Mouse (Mus musculus) cerebellum, postnatal 10 days (tissue): ENCODE results near the gene Myl7.

Experiments
- DNase-seq, 2 experiments: peaks; one replicate each; pipeline ENCODE4 v3.0.0; 2021; ENCODE audit warnings: mixed read lengths in 2 of 2

Myl7 gene

DNA sequence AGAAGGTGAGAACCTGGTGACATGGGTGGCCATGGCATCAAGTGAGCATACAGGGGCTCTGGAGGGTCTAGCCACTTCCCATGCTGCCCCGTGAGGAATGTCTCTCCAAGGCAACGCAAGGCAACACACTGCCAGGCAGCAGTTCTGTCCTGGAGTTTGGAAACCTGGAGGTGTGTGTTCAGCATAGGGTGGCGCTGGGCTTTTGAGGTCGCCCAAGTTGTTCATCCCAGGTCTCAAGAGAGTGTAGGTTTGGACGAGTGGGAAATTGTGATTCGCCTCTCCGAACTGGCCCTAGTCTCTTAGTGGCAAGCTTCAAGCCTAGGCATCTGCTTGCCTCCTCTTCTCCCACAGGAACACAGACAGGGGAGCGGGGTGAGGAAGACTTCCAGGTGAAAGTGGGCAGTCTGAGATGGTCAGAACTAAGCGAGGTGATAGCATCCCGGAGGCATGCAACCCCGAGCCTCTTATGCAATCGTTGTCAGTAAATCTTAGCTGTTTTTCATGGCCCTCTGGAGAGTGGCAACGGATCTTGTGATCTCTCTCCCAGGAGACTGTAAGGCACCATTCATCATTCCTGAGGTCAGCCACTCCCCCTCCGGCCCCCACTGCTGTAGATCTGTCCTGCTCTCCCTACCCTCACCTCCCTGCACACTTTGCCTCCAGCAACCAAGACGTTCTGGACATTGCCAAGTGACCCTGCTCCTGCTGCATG is 36.0 kb downstream of the Myl7 start:
- no peak for DNase-seq

DNA sequence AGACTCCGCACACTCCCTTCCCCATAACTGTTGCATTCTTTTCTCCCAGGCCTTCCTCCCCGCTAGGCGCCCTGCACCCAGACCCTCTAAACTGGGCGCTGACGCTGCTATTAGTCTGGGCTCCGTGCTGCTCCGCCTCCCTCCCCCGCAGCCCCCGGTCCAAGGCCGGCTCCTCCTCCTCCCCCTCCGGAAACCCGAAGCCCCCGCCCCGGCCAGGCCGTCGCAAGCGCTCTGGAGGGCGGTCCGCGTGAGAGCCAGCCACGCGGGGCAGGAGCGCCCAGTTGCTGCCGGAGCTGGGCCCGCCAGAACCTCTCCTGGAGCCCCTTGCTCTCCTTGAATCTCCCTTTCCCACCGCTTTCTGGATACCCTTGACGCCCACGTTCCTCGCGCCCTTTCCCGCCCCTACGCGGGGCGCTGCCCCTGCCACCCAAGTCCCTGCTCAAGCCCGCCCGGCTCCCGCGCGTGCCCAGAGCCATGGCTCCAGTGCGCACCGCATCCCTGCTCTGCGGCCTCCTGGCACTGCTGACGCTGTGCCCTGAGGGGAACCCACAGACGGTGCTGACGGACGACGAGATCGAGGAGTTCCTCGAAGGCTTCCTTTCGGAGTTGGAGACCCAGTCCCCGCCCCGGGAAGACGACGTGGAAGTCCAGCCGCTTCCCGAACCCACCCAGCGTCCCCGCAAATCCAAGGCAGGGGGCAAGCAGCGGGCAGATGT is 36.7 kb downstream of the Myl7 start, which contains the start of gene Aebp1:
Aebp1 (plus strand) TSS at position 270 of the 716 bp plus-strand sequence.
- peak; percentile 49 to 52 for DNase-seq

DNA sequence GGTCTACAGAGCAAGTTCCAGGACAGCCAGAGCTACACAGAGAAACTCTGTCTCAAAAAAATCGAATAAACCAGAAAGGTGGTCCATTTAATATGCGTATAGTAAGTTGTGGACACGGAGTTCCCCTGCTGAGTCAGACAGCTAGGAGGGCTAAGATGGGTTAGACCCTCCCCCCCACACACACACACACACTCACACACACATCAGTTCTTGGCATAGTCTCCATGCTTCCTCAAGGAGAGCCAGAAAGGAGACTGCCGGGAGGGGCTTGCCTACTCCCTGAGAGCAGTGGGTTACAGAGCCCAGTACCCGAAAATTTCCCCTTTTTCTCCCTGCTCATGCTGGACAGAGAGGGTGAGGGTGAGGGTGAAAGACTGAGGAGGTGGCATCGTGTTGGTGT is 37.9 kb downstream of the Myl7 start:
- DNase-seq = no peak

DNA sequence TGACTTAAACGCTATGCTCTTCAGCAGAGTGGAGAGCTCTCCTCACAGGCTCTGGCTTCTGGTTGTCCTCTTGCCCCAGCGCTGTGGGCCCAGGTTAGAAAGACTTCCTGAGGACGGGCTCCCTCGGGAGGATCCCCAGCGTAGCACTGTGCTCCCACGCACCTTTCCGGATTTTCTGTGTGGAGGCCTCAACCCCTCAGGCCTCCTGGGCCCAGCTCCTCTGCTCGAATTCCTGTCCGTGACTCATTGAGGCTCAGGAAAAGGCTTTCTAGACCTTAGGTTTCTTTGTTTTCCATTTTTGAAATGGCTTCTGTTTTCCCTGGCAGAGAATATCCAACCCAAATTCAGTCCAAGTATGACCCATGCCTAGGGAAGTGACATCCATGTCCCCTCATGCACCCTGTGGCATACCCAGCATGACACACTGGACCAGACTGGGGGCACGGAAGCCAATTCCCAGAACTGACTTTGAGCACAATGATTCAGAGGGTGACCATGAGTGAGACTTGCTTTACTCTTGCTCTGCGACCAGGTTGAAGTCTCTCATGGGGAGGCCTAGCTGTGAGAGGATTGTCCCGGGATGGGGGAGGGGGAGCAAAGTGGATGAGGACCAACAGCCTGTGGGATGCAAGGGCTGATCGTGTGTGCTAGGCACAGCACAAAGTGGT is 38.6 kb downstream of the Myl7 start:
- no peak for DNase-seq

- DNase-seq = no peak
Observed at GRCm38 (mm10) chr11:5858723-5859122, 39.9 kb downstream of the Myl7 start.

DNA sequence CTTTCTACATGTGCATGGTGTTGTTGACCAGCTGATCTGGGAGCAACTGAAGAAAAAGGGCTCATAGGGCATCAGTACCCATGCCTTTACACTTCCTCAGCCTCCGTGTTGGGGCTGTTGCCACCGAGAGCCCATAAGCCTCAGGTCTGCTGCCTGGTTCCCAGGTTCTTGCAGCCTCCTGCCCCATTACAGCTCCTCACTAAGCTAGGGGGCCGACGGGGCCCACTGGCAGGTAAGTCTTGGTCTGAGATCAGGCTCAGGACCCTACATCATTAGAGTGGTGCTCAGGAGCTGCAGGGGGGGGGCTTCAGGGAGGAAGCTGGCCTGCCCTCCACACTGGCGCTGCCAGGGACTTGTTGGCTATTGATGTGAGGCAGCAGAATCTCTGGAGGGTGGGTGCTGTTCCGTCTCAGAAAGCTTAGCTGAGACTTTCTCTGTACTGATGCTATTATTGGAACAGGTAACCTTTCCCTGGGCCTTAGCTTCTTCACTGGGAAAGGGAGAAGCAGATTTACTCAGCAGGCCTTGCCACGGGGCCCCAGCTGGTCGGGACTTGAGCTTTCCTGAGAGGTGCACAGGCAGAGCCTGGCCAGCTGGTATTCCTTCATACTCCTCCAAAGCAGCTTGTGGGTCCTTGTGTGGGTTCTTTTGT is 42.0 kb downstream of the Myl7 start:
- no peak for DNase-seq

GRCm38 (mm10) chr11:5855902-5856301 is 42.7 kb downstream of the Myl7 start:
- DNase-seq = peak; percentile 77 to 82

GRCm38 (mm10) chr11:5855481-5855880 is 43.1 kb downstream of the Myl7 start:
- no peak for DNase-seq

DNA sequence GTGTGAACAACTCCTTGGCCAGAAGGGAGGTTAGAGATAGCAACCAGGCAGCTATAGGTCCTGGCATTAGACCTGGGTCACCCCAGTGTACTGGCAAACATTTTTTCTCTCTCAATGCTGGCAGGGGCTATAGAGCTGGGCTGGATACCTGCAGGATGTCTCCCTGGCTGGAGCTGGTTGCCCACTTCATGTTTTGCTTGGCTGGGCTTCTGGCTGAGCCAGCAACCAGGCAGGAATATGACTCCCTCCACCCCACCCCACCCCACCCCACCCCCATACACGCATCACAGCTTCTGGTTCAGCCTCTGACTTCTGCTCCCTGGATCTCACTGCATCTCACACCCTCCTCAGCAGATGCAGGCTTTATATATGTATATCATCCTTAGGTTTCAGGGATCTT is 46.3 kb downstream of the Myl7 start:
- peak in 1 of 2 experiments; percentile 36 for DNase-seq

GRCm38 (mm10) chr11:5851021-5851736 is 47.4 kb downstream of the Myl7 start:
- DNase-seq = no peak

DNA sequence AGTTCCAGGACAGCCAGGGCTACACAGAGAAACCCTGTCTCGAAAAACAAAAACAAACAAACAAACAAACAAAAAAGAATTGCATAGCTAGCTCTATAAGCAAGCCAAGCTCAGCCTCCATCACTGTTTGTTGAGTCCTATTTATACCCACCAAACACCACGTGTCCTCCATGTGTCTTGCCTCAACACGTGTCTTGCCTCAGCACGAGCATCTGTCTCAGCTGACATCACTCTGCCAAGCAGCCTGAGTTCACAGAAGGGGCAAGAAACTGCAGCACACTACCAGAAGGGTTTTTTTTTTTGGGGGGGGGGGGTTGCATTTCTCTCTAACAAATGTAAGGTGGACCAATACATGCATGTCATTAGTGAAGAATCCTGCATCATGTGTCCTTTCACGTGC is 48.1 kb downstream of the Myl7 start:
- no peak for DNase-seq

DNA sequence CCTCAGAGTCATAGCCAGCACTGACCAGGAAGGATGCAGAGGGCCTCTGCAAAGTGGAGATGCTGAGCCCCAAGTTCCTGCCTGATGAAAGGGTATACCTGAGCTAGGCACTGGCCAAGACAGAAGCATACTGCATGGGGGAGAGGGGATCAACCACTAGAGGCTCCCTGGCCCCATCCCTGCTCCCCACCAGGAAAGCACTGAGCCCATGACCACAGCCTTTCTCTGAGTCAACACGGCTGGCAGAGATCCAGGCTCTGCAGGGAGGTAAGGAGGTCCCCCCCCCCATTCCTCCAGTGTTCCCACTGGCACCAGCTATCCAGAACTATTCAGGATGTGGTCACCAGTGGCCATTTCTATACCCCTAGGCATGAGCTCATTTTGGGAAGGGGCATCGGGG is 49.3 kb downstream of the Myl7 start:
- peak; percentile 47 to 48 for DNase-seq

DNA sequence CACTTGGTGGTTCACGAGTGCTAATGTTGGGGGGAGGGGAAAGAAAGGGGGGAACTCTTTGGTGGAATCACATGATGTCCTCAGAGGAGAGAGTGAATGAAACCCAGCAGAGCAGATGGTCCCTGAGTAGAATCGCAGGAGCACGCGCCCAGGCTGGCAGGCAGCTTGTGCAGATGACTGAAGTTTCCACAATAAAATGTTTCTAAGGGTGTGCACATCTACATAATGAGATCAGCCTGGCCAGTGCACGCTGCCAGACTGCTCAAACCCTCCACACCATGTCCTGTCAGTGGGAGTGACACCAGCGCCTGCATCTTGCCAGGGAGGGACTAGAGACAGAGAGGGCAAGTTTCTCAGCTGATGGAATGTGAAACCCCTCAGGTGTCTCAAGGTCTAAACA is 49.8 kb downstream of the Myl7 start:
- DNase-seq = peak; percentile 39 to 57

- no peak for DNase-seq
Observed at GRCm38 (mm10) chr11:5846639-5847345, 51.8 kb downstream of the Myl7 start.
